Mouse (Mus musculus): Measurements from ENCODE around the gene Cdca4. TPM values are rescaled to one million over a fixed set of nuclear protein-coding genes. Genes with fewer than 3 reads are reported as not detected.

Cdca4 gene
- total and polyA plus RNA-seq, 3 experiments: 78.0 to 128 (median 78.0) TPM

DNA sequence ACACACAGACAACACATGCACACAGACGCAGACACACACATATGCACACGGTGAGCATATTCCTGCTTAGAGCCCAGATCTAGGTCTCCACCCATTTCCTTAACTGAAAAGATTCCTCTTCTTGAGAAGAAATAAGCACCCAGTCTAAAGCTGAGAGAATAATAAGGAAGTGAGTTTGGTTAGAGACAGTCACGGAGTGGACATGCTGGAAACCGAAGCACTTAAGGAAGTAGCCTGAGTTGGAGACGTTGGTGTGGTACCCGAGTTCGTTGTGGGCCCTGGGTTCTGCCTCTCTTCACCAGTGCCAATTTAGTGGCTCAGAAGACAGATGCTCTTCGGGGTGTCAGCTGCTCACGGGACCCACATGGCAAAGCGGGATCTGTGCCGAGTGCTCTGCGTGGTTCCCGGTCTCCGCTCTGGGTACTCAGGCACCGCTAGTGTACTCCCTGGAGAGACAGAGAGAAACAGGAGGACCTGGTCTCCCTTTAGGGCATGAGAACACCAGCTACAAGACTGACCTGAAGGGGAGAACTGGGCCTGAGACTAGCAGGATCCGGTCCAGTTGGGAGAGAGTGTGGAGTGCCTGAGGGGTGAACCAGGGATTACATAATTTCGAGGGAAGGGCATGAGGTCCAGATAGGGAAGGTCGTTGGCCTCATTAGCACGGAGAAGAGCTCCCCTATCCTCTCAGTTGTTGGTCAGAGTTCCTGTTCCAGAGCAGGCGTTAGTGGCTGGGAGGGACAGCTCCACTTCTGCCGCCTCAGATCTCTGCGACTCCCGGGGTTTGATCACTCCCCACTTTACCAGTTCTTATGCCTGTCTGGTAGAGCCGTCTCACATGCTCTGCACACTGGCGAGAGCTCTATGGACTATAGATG lies 11.2 kb upstream of the Cdca4 start:
- Histone ChIP-seq H3K9me3 (replicated peaks; ENCODE audit: low read length) (peaks cover 10% of the 10 kb centered on the region), H3K9ac (ENCODE audit: insufficient read depth, low read depth) (no peak overlapping the region), H3K79me2 (replicated peaks; ENCODE audit: control insufficient read depth, extremely low read depth, insufficient read depth, poor library complexity, severe bottlenecking) (no peaks in the 10 kb centered on the region), H3K27me3 (replicated peaks) (no peaks in the 10 kb centered on the region), H3K4me2 (ENCODE audit: insufficient read depth, low read depth, poor library complexity, severe bottlenecking) (no peak overlapping the region), H3K27ac (ENCODE audit: insufficient read depth, low read depth) (no peak overlapping the region), H3K4me1 (ENCODE audit: control insufficient read depth in 1 of 2, insufficient read depth in 2 of 2) (no peaks in the 10 kb centered on the region), H3K4me3 (replicated peaks in 1 of 3; ENCODE audit: low read depth in 2 of 3, low read length in 2 of 3, poor library complexity in 1 of 3) (no peak overlapping the region), H3K36me3 (replicated peaks in 1 of 2; ENCODE audit: control insufficient read depth in 1 of 2, insufficient read depth in 1 of 2, low read length in 1 of 2) (no peaks in the 10 kb centered on the region)
- no peak for DNase-seq (ENCODE audit: extremely low read depth)
- no peak for TF ChIP-seq IRF4 (IDR thresholded peaks at IDR 0.05; ENCODE audit: low read depth, low read length)
- TF ChIP-seq MYC (IDR thresholded peaks at IDR 0.05; ENCODE audit: low read depth, low read length): no peak
- no peak for TF ChIP-seq TCF12 (IDR thresholded peaks at IDR 0.05; ENCODE audit: low read depth, low read length)
- TF ChIP-seq GABPA (IDR thresholded peaks at IDR 0.05; ENCODE audit: insufficient replicate concordance, low read depth, low read length): no peak
- TF ChIP-seq USF1 (IDR thresholded peaks at IDR 0.05; ENCODE audit: low read depth, low read length): no peak
- TF ChIP-seq POLR2AphosphoS2 (IDR thresholded peaks at IDR 0.05; ENCODE audit: low read depth, low read length): no peak
- no peak for TF ChIP-seq ZC3H11A (IDR thresholded peaks at IDR 0.05; ENCODE audit: low read depth, low read length)
- no peak for TF ChIP-seq CHD1 (IDR thresholded peaks at IDR 0.05; ENCODE audit: low read depth, low read length)
- TF ChIP-seq SIN3A (IDR thresholded peaks at IDR 0.05; ENCODE audit: low read length): no peak
- no peak for TF ChIP-seq MAFK (IDR thresholded peaks at IDR 0.05; ENCODE audit: insufficient replicate concordance, low read length)
- TF ChIP-seq USF2 (conservative IDR thresholded peaks at IDR 0.05; ENCODE audit: low read depth, low read length): no peak
- no peak for TF ChIP-seq MAX (IDR thresholded peaks at IDR 0.05; ENCODE audit: low read length)
- TF ChIP-seq MEF2A (IDR thresholded peaks at IDR 0.05; ENCODE audit: borderline replicate concordance, low read depth, low read length): no peak
- TF ChIP-seq ZNF384 (IDR thresholded peaks at IDR 0.05; ENCODE audit: low read depth, low read length): no peak
- TF ChIP-seq MAZ (IDR thresholded peaks at IDR 0.05; ENCODE audit: low read depth, low read length): no peak
- no peak for TF ChIP-seq JUN (IDR thresholded peaks at IDR 0.05; ENCODE audit: insufficient read depth, low read depth, low read length)
- TF ChIP-seq ZMIZ1 (IDR thresholded peaks at IDR 0.05; ENCODE audit: low read depth, low read length): no peak
- no peak for TF ChIP-seq CTCF (conservative IDR thresholded peaks at IDR 0.05 in 1 of 2, IDR thresholded peaks at IDR 0.05 in 1 of 2; ENCODE audit: low read depth in 2 of 2, low read length in 2 of 2)
- TF ChIP-seq UBTF (IDR thresholded peaks at IDR 0.05; ENCODE audit: low read depth, low read length): no peak
- TF ChIP-seq ETS1 (conservative IDR thresholded peaks at IDR 0.05; ENCODE audit: low read depth, low read length): no peak
- dilution Hi-C loops (cut with MboI; ENCODE audit: extremely low pct_ligation_motif_present, extremely low pct_unique_long_range_greater_than_20kb, low sequenced_read_pairs) (no loop called here), in situ Hi-C loops (cut with MboI; ENCODE audit: low pct_ligation_motif_present, low pct_unique_long_range_greater_than_20kb, low sequenced_read_pairs) (no loop called here)
